Mouse (Mus musculus): ENCODE measurements around the gene Maz. TPM values are rescaled to one million over a fixed set of nuclear protein-coding genes. Genes with fewer than 3 reads are reported as not detected.

Gene Maz
- polyA plus RNA-seq, 2 experiments = 27.3 to 97.5 TPM

DNA sequence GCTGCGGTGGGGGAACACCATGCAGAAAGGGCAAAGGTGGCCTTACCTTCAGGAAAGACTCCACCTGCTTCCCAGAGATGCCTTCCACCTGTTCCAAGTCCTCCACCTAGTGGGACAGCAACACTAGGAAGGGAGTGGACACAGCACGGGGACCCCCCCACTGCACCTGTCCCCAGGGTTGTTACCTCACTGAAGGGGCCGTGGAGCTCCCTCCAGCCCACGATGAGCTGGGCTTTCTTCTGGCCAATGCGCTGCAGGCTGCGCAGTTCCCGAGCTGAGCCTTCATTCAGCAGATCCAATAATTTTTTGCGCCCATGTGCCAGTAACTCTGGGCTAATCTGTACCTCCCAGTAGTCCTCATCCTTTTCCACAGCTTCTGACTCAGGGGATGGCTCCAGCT lies 1.0 kb upstream of the Maz start:
- Histone ChIP-seq H3K27ac (peak overlapping the region; percentile 89), H3K4me3 (ENCODE audit: insufficient read depth in 1 of 2, low read depth in 2 of 2, low read length in 2 of 2) (peak overlapping the region; percentile 48 to 95), H3K4me1 (replicated peaks; ENCODE audit: control insufficient read depth in 2 of 2, insufficient read depth in 2 of 2, low read length in 1 of 2) (peaks cover 30 to 35% of the 10 kb centered on the region in 2 experiments), H3K9me3 (ENCODE audit: control insufficient read depth, low read length) (no peaks in the 10 kb centered on the region), H3K9ac (replicated peaks) (peak overlapping the region; percentile 96), H3K4me2 (ENCODE audit: low read depth) (peak overlapping the region; percentile 76), H3K36me3 (replicated peaks; ENCODE audit: control insufficient read depth, insufficient read depth, low read depth) (peaks cover 73% of the 10 kb centered on the region), H3K27me3 (ENCODE audit: control insufficient read depth, insufficient read depth, low read length) (no peaks in the 10 kb centered on the region)
- WGBS (ENCODE audit: insufficient replicate concordance) = 64% methylated on average over 8 of the region's 8 CpGs
- DNase-seq (ENCODE audit: low read depth in 3 of 3, low spot score in 3 of 3) (no peak), ATAC-seq (ENCODE audit: insufficient read depth) (no peak)
- TF ChIP-seq CTCF (IDR thresholded peaks at IDR 0.05; ENCODE audit: low read depth) (no peak; the same call in 1 of the 2 replicates), EP300 (IDR thresholded peaks at IDR 0.05; ENCODE audit: low read depth) (no peak)

DNA sequence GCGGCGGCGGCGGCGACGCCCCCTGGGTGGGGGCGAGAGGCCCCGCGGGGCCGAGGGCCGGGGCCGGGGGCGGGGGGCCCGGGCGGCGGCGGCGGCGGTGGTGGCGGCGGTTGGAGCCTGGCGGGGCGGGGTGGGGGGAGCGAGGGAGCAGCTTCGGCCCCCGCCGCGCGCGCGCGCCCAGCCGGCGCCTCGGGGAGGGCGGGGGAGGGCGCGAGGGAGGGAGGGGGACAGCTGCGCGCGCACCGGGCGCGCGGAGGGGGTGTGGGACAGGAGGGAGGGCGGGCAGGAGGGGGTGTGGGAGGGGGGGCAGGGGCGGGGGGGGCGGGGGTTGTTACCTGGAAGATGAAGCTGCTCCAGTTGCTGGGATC lies 237 bp downstream of the Maz start:
- Histone ChIP-seq H3K27ac (peak overlapping the region; percentile 89), H3K9ac (replicated peaks) (peak overlapping the region; percentile 96), H3K4me1 (replicated peaks; ENCODE audit: control insufficient read depth in 2 of 2, insufficient read depth in 2 of 2, low read length in 1 of 2) (peaks cover 38 to 40% of the 10 kb centered on the region in 2 experiments), H3K27me3 (ENCODE audit: control insufficient read depth, insufficient read depth, low read length) (no peaks in the 10 kb centered on the region), H3K4me3 (ENCODE audit: insufficient read depth in 1 of 2, low read depth in 2 of 2, low read length in 2 of 2) (peak overlapping the region; percentile 66 to 95), H3K36me3 (replicated peaks; ENCODE audit: control insufficient read depth, insufficient read depth, low read depth) (peaks cover 69% of the 10 kb centered on the region), H3K9me3 (ENCODE audit: control insufficient read depth, low read length) (no peaks in the 10 kb centered on the region), H3K4me2 (ENCODE audit: low read depth) (peak overlapping the region; percentile 76)
- TF ChIP-seq EP300 (IDR thresholded peaks at IDR 0.05; ENCODE audit: low read depth) (no peak), CTCF (IDR thresholded peaks at IDR 0.05; ENCODE audit: low read depth) (no peak)
- ATAC-seq (ENCODE audit: insufficient read depth) (peak; percentile 46), DNase-seq (ENCODE audit: low read depth in 3 of 3, low spot score in 3 of 3) (peak; percentile 68 to 71 (median 69))
- WGBS (ENCODE audit: insufficient replicate concordance) = 0% methylated on average over 28 of the region's 48 CpGs

DNA sequence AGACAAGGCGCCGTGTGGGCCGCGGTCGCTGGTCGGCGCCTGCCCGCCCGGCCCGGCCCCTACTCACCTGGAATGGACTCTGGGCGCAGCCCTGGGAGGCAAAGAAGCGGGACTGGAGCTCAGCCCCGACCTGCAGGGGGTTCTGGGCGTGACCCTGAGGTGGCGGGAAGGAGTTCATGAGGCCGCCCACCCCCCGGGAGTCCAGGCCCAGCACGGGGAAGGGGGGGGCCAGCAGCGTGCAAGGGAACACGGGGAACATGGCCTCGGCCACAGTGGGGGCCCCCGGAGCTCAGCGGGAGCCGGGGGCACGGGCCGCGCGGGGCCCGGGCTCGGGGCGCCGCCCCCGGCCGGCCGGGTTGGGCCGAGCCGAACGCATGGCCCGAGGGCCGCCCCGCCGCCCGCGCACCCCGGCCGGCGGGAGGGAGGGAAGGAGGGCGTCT lies 656 bp downstream of the Maz start:
- Histone ChIP-seq H3K4me2 (ENCODE audit: low read depth) (peak overlapping the region; percentile 76), H3K27ac (peak overlapping the region; percentile 89), H3K4me1 (replicated peaks; ENCODE audit: control insufficient read depth in 2 of 2, insufficient read depth in 2 of 2, low read length in 1 of 2) (peaks cover 38 to 40% of the 10 kb centered on the region in 2 experiments), H3K36me3 (replicated peaks; ENCODE audit: control insufficient read depth, insufficient read depth, low read depth) (peaks cover 65% of the 10 kb centered on the region), H3K4me3 (ENCODE audit: insufficient read depth in 1 of 2, low read depth in 2 of 2, low read length in 2 of 2) (peak overlapping the region; percentile 66 to 95), H3K9me3 (ENCODE audit: control insufficient read depth, low read length) (no peaks in the 10 kb centered on the region), H3K27me3 (ENCODE audit: control insufficient read depth, insufficient read depth, low read length) (no peaks in the 10 kb centered on the region), H3K9ac (replicated peaks) (peak overlapping the region; percentile 96)
- no peak for TF ChIP-seq EP300 (IDR thresholded peaks at IDR 0.05; ENCODE audit: low read depth)
- peak; percentile 12; the same call in 1 of the 2 replicates for TF ChIP-seq CTCF (IDR thresholded peaks at IDR 0.05; ENCODE audit: low read depth)
- WGBS (ENCODE audit: insufficient replicate concordance) = 0% methylated on average over 29 of the region's 48 CpGs
- DNase-seq (ENCODE audit: low read depth in 3 of 3, low spot score in 3 of 3) (peak in 1 of 3 experiments; percentile 44), ATAC-seq (ENCODE audit: insufficient read depth) (peak; percentile 42)

DNA sequence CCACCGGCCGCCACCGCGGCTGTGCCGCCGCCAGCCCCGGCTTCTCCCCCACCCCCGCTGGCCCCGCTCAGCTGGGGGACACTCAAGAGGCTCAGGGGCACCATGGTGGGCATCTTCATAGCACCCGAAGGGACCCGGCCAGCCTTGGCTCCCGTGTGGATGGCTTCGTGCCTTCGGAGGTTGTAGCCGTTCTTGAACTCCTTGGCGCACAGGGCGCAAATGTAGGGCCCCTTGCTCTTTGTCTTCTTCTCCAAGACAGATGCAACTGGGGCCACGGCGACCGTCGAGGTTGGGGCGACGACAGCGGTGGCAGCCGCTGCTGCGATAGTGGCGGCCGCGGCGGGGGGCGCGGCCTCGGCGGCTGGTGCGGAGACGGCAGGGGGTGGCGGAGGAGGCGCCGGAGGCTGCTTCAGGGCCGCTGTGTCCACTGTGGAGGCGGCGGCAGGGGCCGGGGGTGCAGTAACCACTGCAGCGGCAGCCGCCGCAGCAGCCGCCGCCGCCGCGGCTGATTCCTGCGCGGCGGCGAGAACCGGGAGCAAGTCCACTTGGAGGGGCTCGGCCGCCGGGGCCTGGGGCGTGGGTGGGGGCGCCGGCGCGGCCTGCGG lies 1.2 kb downstream of the Maz start:
- no peaks in the 10 kb centered on the region for H3K9me3 ChIP-seq (ENCODE audit: control insufficient read depth, low read length)
- H3K9ac ChIP-seq (replicated peaks) = peak overlapping the region; percentile 96
- peak overlapping the region; percentile 89 for H3K27ac ChIP-seq
- no peak for DNase-seq (ENCODE audit: low read depth in 3 of 3, low spot score in 3 of 3)
- no peak for TF ChIP-seq CTCF (IDR thresholded peaks at IDR 0.05; ENCODE audit: low read depth)
- no peak for TF ChIP-seq EP300 (IDR thresholded peaks at IDR 0.05; ENCODE audit: low read depth)
- H3K4me3 ChIP-seq (ENCODE audit: insufficient read depth in 1 of 2, low read depth in 2 of 2, low read length in 2 of 2) = peak overlapping the region; percentile 66 to 95
- WGBS (ENCODE audit: insufficient replicate concordance) = under 1% methylated on average over 61 of the region's 65 CpGs
- peaks cover 34 to 38% of the 10 kb centered on the region in 2 experiments for H3K4me1 ChIP-seq (replicated peaks; ENCODE audit: control insufficient read depth in 2 of 2, insufficient read depth in 2 of 2, low read length in 1 of 2)
- ATAC-seq (ENCODE audit: insufficient read depth) = 0 out of 2 replicates have a peak, but pooled peaks have one; percentile 1
- H3K27me3 ChIP-seq (ENCODE audit: control insufficient read depth, insufficient read depth, low read length) = no peaks in the 10 kb centered on the region
- H3K36me3 ChIP-seq (replicated peaks; ENCODE audit: control insufficient read depth, insufficient read depth, low read depth) = peaks cover 59% of the 10 kb centered on the region
- peak overlapping the region; percentile 76 for H3K4me2 ChIP-seq (ENCODE audit: low read depth)

DNA sequence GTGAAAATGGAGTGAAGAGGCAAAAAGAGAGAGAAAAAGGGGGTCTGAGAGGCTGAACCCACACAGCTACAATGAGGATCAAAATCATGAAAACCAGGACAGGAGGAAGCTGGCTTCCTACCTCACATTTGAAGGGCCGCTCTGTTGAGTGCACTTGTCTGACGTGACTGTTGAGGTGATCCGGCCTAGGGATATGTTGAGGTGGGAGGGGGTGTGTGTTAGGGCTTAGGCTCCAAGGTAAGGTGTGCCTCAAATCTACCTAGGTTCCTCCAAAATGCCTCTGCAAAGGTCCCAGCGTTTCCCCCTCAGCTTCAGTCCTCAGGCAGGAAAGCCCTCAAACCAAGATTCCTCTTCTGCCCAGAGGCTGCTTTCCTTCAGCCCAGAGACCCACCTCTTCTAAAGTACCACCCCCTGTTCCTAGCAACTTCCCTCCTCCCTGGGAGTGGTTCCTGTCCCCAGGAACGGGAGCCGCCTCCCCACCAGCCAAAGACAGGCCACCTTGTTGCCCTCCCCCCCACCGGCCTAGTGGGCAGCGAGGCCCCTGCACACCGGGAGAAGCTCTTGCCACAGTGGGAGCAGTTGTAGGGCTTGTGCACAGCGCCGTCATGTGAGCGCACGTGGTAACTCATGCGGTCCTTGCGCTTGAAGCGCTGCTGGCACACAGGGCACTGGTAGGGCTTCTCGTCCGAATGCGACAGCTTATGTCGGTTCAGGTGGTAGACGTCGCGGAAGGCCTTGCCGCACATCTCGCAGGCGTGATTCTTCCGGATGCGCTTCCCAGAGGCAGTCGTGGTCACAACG lies 1.9 kb downstream of the Maz start:
- H3K4me2 ChIP-seq (ENCODE audit: low read depth) = peak overlapping the region; percentile 76
- TF ChIP-seq EP300 (IDR thresholded peaks at IDR 0.05; ENCODE audit: low read depth) = 0 out of 2 replicates have a peak, but pooled peaks have one; percentile 10
- peak; percentile 93 for TF ChIP-seq CTCF (IDR thresholded peaks at IDR 0.05; ENCODE audit: low read depth)
- peak overlapping the region; percentile 96 for H3K9ac ChIP-seq (replicated peaks)
- peaks cover 29 to 35% of the 10 kb centered on the region in 2 experiments for H3K4me1 ChIP-seq (replicated peaks; ENCODE audit: control insufficient read depth in 2 of 2, insufficient read depth in 2 of 2, low read length in 1 of 2)
- WGBS (ENCODE audit: insufficient replicate concordance) = under 1% methylated on average over 30 of the region's 30 CpGs
- no peaks in the 10 kb centered on the region for H3K9me3 ChIP-seq (ENCODE audit: control insufficient read depth, low read length)
- ATAC-seq (ENCODE audit: insufficient read depth) = peak; percentile 9
- no peaks in the 10 kb centered on the region for H3K27me3 ChIP-seq (ENCODE audit: control insufficient read depth, insufficient read depth, low read length)
- H3K27ac ChIP-seq = peak overlapping the region; percentile 89
- DNase-seq (ENCODE audit: low read depth in 3 of 3, low spot score in 3 of 3) = peak; percentile 62 to 73 (median 63)
- H3K4me3 ChIP-seq (ENCODE audit: insufficient read depth in 1 of 2, low read depth in 2 of 2, low read length in 2 of 2) = peak overlapping the region; percentile 66 to 95
- H3K36me3 ChIP-seq (replicated peaks; ENCODE audit: control insufficient read depth, insufficient read depth, low read depth) = peaks cover 52% of the 10 kb centered on the region

All from liver, embryonic 14.5 days (tissue).